Mouse (Mus musculus) macrophage (primary cell): ENCODE data around the gene Pde10a. TPM values are rescaled to one million over a fixed set of nuclear protein-coding genes. Genes with fewer than 3 reads are reported as not detected.

ENCODE experiments used
- H3K27ac ChIP-seq: fragments of 350-480 bp; formaldehyde crosslinking; 2 replicates; pipeline ENCODE4 v1.9.0; 2021
- H3K36me3 ChIP-seq: fragments of 350-480 bp; formaldehyde crosslinking; 2 replicates; pipeline ENCODE4 v1.9.0; 2021; ENCODE audit errors: inconsistent target
- H3K4me3 ChIP-seq: fragments of 350-480 bp; formaldehyde crosslinking; 2 replicates; pipeline ENCODE4 v1.9.0; 2021; ENCODE audit errors: inconsistent target
- H3K79me2 ChIP-seq: fragments of 350-480 bp; formaldehyde crosslinking; 2 replicates; pipeline ENCODE4 v1.9.0; 2021; ENCODE audit errors: inconsistent target
- WGBS: methylation state at CpG from one replicate; pipeline ENCODE4 v1.1.7; 2026; ENCODE audit warnings: inconsistent platforms; ENCODE audit not compliant: missing documents; 5-methylcytosine and 5-hydroxymethylcytosine counted together
- polyA plus RNA-seq: library from polyadenylated mRNA; stranded (reverse); fragments of 250-400 nt; gene quantifications from 3 replicates; pipeline ENCODE4 v1.2.4, GENCODE M21; 2018; ENCODE audit warnings: inconsistent platforms

Pde10a gene
- polyA plus RNA-seq, 1 experiment from 2014 or later: 0.27 TPM

GRCm38 (mm10) chr17:8546366-8546765, 21.2 kb downstream of the Pde10a start:
- H3K4me3 ChIP-seq: no peak overlapping the region
- H3K36me3 ChIP-seq: no peaks in the 10 kb centered on the region
- WGBS: 92% methylated on average over 9 of the region's 9 CpGs
- no peak overlapping the region for H3K27ac ChIP-seq
- H3K79me2 ChIP-seq: no peaks in the 10 kb centered on the region

GRCm38 (mm10) chr17:8548733-8549132, 23.6 kb downstream of the Pde10a start:
- H3K4me3 ChIP-seq: no peak overlapping the region
- H3K79me2 ChIP-seq: no peaks in the 10 kb centered on the region
- H3K36me3 ChIP-seq: no peaks in the 10 kb centered on the region
- H3K27ac ChIP-seq: no peak overlapping the region
- WGBS: 81% methylated on average over 4 of the region's 4 CpGs

GRCm38 (mm10) chr17:8551641-8552040, 26.5 kb downstream of the Pde10a start:
- H3K4me3 ChIP-seq: no peak overlapping the region
- H3K36me3 ChIP-seq: no peaks in the 10 kb centered on the region
- no peaks in the 10 kb centered on the region for H3K79me2 ChIP-seq
- 72% methylated on average over 3 of the region's 3 CpGs for WGBS
- no peak overlapping the region for H3K27ac ChIP-seq

GRCm38 (mm10) chr17:8552346-8553035, 27.3 kb downstream of the Pde10a start:
- Histone ChIP-seq H3K4me3 (no peak overlapping the region), H3K27ac (no peak overlapping the region), H3K79me2 (no peaks in the 10 kb centered on the region), H3K36me3 (no peaks in the 10 kb centered on the region)
- WGBS: 80% methylated on average over 8 of the region's 8 CpGs

- no peaks in the 10 kb centered on the region for H3K79me2 ChIP-seq
- no peak overlapping the region for H3K4me3 ChIP-seq
- H3K27ac ChIP-seq: no peak overlapping the region
- 88% methylated on average over 3 of the region's 3 CpGs for WGBS
- no peaks in the 10 kb centered on the region for H3K36me3 ChIP-seq
These were observed 28.4 kb downstream of the Pde10a start for GRCm38 (mm10) chr17:8553601-8554000.

GRCm38 (mm10) chr17:8554219-8554618, 29.0 kb downstream of the Pde10a start:
- H3K4me3 ChIP-seq: no peak overlapping the region
- no peaks in the 10 kb centered on the region for H3K36me3 ChIP-seq
- 95% methylated on average over 6 of the region's 6 CpGs for WGBS
- no peaks in the 10 kb centered on the region for H3K79me2 ChIP-seq
- no peak overlapping the region for H3K27ac ChIP-seq

GRCm38 (mm10) chr17:8555785-8556184, 30.6 kb downstream of the Pde10a start:
- WGBS: 84% methylated on average over 9 of the region's 9 CpGs
- Histone ChIP-seq H3K36me3 (no peaks in the 10 kb centered on the region), H3K79me2 (no peaks in the 10 kb centered on the region), H3K27ac (no peak overlapping the region), H3K4me3 (no peak overlapping the region)

- H3K27ac ChIP-seq: no peak overlapping the region
- H3K79me2 ChIP-seq: no peaks in the 10 kb centered on the region
- no peaks in the 10 kb centered on the region for H3K36me3 ChIP-seq
- no peak overlapping the region for H3K4me3 ChIP-seq
- 94% methylated on average over 6 of the region's 6 CpGs for WGBS
These were observed 31.1 kb downstream of the Pde10a start for GRCm38 (mm10) chr17:8556223-8556622.

GRCm38 (mm10) chr17:8557926-8558325, 32.8 kb downstream of the Pde10a start:
- WGBS: 83% methylated on average over 8 of the region's 8 CpGs
- no peak overlapping the region for H3K27ac ChIP-seq
- no peak overlapping the region for H3K4me3 ChIP-seq
- H3K36me3 ChIP-seq: no peaks in the 10 kb centered on the region
- no peaks in the 10 kb centered on the region for H3K79me2 ChIP-seq

GRCm38 (mm10) chr17:8562101-8562885, 37.1 kb downstream of the Pde10a start:
- no peak overlapping the region for H3K27ac ChIP-seq
- no peaks in the 10 kb centered on the region for H3K36me3 ChIP-seq
- no peak overlapping the region for H3K4me3 ChIP-seq
- no peaks in the 10 kb centered on the region for H3K79me2 ChIP-seq
- 73% methylated on average over 14 of the region's 14 CpGs for WGBS

GRCm38 (mm10) chr17:8562886-8563280, 37.7 kb downstream of the Pde10a start:
- 0% methylated on average over 1 of the region's 1 CpGs for WGBS
- H3K79me2 ChIP-seq: no peaks in the 10 kb centered on the region
- no peaks in the 10 kb centered on the region for H3K36me3 ChIP-seq
- H3K4me3 ChIP-seq: no peak overlapping the region
- H3K27ac ChIP-seq: no peak overlapping the region

- no peak within 1 kb of the TSS for H3K4me3 ChIP-seq
- H3K36me3 ChIP-seq: no peaks in the 10 kb centered on the region
- H3K27ac ChIP-seq: no peak within 1 kb of the TSS
- WGBS: 86% methylated on average over 6 of the region's 6 CpGs
- H3K79me2 ChIP-seq: no peaks in the 10 kb centered on the region
These were observed 41.7 kb downstream of the Pde10a start, which contains the start of gene Gm17087 for GRCm38 (mm10) chr17:8566850-8567249. Gene Gm17087, minus strand, starts transcription at chr17:8566950.

GRCm38 (mm10) chr17:8573542-8574260, 48.5 kb downstream of the Pde10a start:
- Histone ChIP-seq H3K36me3 (no peaks in the 10 kb centered on the region), H3K4me3 (no peak overlapping the region), H3K27ac (no peak overlapping the region), H3K79me2 (no peaks in the 10 kb centered on the region)
- WGBS: 86% methylated on average over 8 of the region's 8 CpGs

- H3K27ac ChIP-seq: no peak overlapping the region
- no peaks in the 10 kb centered on the region for H3K79me2 ChIP-seq
- H3K36me3 ChIP-seq: no peaks in the 10 kb centered on the region
- H3K4me3 ChIP-seq: no peak overlapping the region
- 60% methylated on average over 3 of the region's 3 CpGs for WGBS
These were observed 55.2 kb downstream of the Pde10a start for GRCm38 (mm10) chr17:8580360-8580759.

GRCm38 (mm10) chr17:8581579-8581978, 56.4 kb downstream of the Pde10a start:
- Histone ChIP-seq H3K4me3 (no peak overlapping the region), H3K27ac (no peak overlapping the region), H3K79me2 (no peaks in the 10 kb centered on the region), H3K36me3 (no peaks in the 10 kb centered on the region)
- 88% methylated on average over 8 of the region's 8 CpGs for WGBS
